Mouse (Mus musculus) kidney, embryonic 15.5 days (tissue): ENCODE data around the gene Usf3. TPM values are rescaled to one million over a fixed set of nuclear protein-coding genes. Genes with fewer than 3 reads are reported as not detected.

Source experiments
- ATAC-seq: fragments of 200-750 bp; cut with Nextera tagmentation; replicated peaks from 2 replicates; pipeline ENCODE4 v1.8.0; 2017; ENCODE audit warnings: moderate TSS enrichment; ENCODE audit not compliant: low FRiP score
- H3K27ac ChIP-seq: fragments of 300-500 bp; sonication (generic); 2 replicates; pipeline ENCODE4 v1.5.1; 2015; ENCODE audit warnings: mild to moderate bottlenecking, inconsistent platforms
- H3K27me3 ChIP-seq: fragments of 300-500 bp; sonication (generic); 2 replicates; pipeline ENCODE4 v1.6.1; 2015; ENCODE audit warnings: inconsistent platforms
- H3K36me3 ChIP-seq: fragments of 300-500 bp; sonication (generic); 2 replicates; pipeline ENCODE4 v1.6.1; 2015; ENCODE audit warnings: inconsistent platforms
- H3K4me1 ChIP-seq: fragments of 300-500 bp; sonication (generic); 2 replicates; pipeline ENCODE4 v1.6.1; 2015; ENCODE audit warnings: inconsistent platforms
- H3K4me2 ChIP-seq: fragments of 300-500 bp; sonication (generic); 2 replicates; pipeline ENCODE4 v1.6.1; 2015; ENCODE audit warnings: moderate library complexity, mild to moderate bottlenecking, inconsistent platforms
- H3K4me3 ChIP-seq: fragments of 300-500 bp; sonication (generic); replicated peaks from 2 replicates; pipeline ENCODE4 v1.5.1; 2015; ENCODE audit warnings: mild to moderate bottlenecking, inconsistent platforms
- H3K9ac ChIP-seq: fragments of 300-500 bp; sonication (generic); 2 replicates; pipeline ENCODE4 v1.6.1; 2015; ENCODE audit warnings: mild to moderate bottlenecking, inconsistent platforms
- H3K9me3 ChIP-seq: fragments of 300-500 bp; sonication (generic); replicated peaks from 2 replicates; pipeline ENCODE4 v1.6.1; 2016; ENCODE audit warnings: inconsistent platforms
- WGBS: fragments of 180-500 bp; shearing (Covaris S2); methylation state at CpG from one replicate; pipeline ENCODE4 v1.1.7; 2015; ENCODE audit warnings: mixed read lengths; 5-methylcytosine and 5-hydroxymethylcytosine counted together
- polyA plus RNA-seq: library from polyadenylated mRNA; unstranded; fragments of >200 nt; fragmentation: Nextera tagmentation; extraction: Ambion mirVana; gene quantifications from 2 replicates; pipeline ENCODE4 v1.2.1, GENCODE M21; 2015

The Usf3 gene
- polyA plus RNA-seq, 1 experiment from 2014 or later, result 3.3 TPM

DNA sequence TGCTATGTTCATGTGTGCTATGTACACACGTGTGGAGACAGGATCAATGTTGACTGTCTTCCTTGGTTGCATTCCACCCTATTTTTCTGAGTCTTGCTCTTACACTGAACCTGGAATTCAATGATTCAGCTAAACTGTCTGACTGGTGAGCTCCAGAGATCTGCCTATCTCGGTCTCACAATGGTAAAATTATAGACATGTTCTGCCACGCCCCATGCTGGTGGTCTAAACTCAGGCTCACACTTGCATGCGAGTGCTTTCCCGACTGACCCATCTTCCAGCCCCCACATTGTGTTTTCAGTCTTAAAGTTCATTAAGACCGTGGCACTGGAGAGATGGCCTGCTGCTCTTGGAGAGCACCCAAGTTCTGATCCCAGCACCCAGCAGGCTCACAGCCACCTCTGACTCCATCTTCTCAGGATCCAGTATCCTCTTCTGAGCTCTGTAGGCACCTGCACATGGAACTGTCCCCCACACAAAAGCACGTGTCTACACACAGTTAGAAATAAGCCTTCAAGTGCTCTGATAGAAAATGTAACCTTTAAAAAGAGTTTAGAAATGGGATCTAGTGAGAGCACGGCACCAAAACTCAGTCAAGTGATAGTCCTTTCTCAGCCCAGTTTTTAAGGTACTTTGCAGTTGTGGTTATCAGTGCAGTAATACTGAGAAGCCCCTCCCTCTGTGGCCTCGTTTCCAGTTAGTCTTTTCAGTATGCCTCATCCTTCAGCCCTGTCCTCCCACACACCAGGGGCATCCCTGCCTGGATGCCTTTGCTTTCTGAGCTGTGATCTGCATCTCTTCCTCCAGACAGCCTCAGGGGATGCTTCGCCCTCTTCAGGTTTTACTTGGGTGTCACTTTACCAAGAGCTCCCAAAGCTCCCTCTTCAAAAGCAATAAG lies 37.4 kb downstream of the Usf3 start:
- WGBS, result 69% methylated on average over 10 of the region's 10 CpGs
- no peak overlapping the region for H3K9ac ChIP-seq
- H3K9me3 ChIP-seq, result no peaks in the 10 kb centered on the region
- no peak overlapping the region for H3K4me3 ChIP-seq
- ATAC-seq, result peak; percentile 87
- H3K27ac ChIP-seq, result no peak overlapping the region
- H3K4me1 ChIP-seq, result 0 out of 2 replicates have a peak, but pooled peaks cover 2% of the 10 kb centered on the region
- no peaks in the 10 kb centered on the region for H3K27me3 ChIP-seq
- H3K36me3 ChIP-seq, result peaks cover 84% of the 10 kb centered on the region
- H3K4me2 ChIP-seq, result no peak overlapping the region

DNA sequence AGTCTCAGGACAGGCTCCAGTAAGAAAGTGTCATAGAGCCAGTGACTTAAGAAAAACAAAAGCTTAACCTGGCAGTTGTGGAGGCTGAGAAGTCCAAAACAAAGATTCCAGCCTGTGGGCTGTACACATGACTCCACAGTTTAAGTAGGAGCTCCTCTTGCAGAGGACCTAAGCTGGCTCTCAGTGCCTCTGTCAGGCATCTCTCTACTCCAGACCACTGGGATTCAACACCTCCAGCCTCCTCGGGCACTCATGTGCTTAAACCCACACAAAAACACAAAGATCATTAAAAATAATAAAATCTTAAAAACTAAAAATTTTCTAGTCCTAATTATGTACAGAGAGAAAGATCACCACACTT lies 38.0 kb downstream of the Usf3 start:
- Histone ChIP-seq H3K36me3 (peaks cover 84% of the 10 kb centered on the region), H3K4me1 (0 out of 2 replicates have a peak, but pooled peaks cover 2% of the 10 kb centered on the region), H3K4me2 (no peak overlapping the region), H3K9me3 (no peaks in the 10 kb centered on the region), H3K9ac (no peak overlapping the region), H3K4me3 (no peak overlapping the region), H3K27ac (no peak overlapping the region), H3K27me3 (no peaks in the 10 kb centered on the region)
- 51% methylated on average over 1 of the region's 1 CpGs for WGBS
- peak; percentile 72 for ATAC-seq

- no peak for ATAC-seq
- no peaks in the 10 kb centered on the region for H3K27me3 ChIP-seq
- 0 out of 2 replicates have a peak, but pooled peaks cover 2% of the 10 kb centered on the region for H3K4me1 ChIP-seq
- H3K27ac ChIP-seq, result no peak overlapping the region
- WGBS, result 92% methylated on average over 7 of the region's 7 CpGs
- H3K4me3 ChIP-seq, result no peak overlapping the region
- H3K36me3 ChIP-seq, result peaks cover 86% of the 10 kb centered on the region
- no peak overlapping the region for H3K9ac ChIP-seq
- no peak overlapping the region for H3K4me2 ChIP-seq
- no peaks in the 10 kb centered on the region for H3K9me3 ChIP-seq
Observed at GRCm38 (mm10) chr16:44212703-44213102, 39.7 kb downstream of the Usf3 start.

- no peak overlapping the region for H3K27ac ChIP-seq
- peaks cover 92% of the 10 kb centered on the region for H3K36me3 ChIP-seq
- H3K27me3 ChIP-seq, result no peaks in the 10 kb centered on the region
- H3K9ac ChIP-seq, result no peak overlapping the region
- H3K4me1 ChIP-seq, result no peaks in the 10 kb centered on the region
- H3K9me3 ChIP-seq, result no peaks in the 10 kb centered on the region
- H3K4me3 ChIP-seq, result no peak overlapping the region
- 96% methylated on average over 9 of the region's 9 CpGs for WGBS
- no peak for ATAC-seq
- H3K4me2 ChIP-seq, result no peak overlapping the region
Observed at GRCm38 (mm10) chr16:44215513-44215912, 42.5 kb downstream of the Usf3 start.

DNA sequence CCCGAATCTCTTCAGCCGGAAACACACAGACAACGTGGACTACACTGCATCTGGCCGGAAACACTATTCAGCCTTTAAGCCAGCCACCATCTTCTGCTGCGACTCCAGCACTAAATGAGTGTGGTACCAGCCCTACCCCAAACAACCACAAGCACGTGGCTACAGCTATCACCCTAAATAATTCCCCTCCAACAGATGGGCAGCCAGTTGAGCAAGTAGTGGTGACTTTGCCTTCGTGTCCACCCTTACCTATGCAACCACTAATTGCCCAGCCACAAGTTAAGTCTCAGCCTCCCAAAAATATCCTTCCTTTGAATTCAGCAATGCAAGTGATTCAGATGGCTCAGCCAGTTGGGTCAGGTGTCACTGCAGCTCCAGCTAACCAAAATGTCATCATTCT lies 43.4 kb downstream of the Usf3 start:
- no peak overlapping the region for H3K4me3 ChIP-seq
- no peak overlapping the region for H3K9ac ChIP-seq
- no peaks in the 10 kb centered on the region for H3K27me3 ChIP-seq
- no peak for ATAC-seq
- no peaks in the 10 kb centered on the region for H3K4me1 ChIP-seq
- peaks cover 94% of the 10 kb centered on the region for H3K36me3 ChIP-seq
- no peak overlapping the region for H3K27ac ChIP-seq
- no peak overlapping the region for H3K4me2 ChIP-seq
- H3K9me3 ChIP-seq, result no peaks in the 10 kb centered on the region
- WGBS, result 96% methylated on average over 7 of the region's 7 CpGs

DNA sequence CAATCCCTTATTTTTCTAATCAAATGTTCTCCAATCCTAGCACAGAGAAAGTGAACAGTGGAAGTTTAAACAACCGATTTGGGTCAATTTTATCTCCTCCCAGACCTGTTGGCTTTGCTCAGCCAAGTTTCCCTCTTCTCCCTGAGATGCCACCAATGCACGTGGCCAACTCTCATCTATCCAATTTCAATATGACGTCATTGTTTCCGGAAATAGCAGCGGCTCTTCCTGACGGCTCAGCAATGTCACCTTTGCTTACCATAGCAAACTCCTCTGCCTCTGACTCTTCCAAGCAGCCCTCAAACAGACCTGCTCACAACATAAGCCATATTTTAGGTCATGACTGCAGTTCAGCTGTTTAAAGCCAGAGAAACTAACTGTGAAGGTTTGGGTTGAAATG lies 48.4 kb downstream of the Usf3 start:
- ATAC-seq, result no peak

GRCm38 (mm10) chr16:44226706-44227291 lies 53.8 kb downstream of the Usf3 start:
- Histone ChIP-seq H3K4me3 (no peak overlapping the region), H3K27me3 (no peaks in the 10 kb centered on the region), H3K9me3 (no peaks in the 10 kb centered on the region), H3K9ac (no peak overlapping the region), H3K4me1 (no peaks in the 10 kb centered on the region), H3K4me2 (no peak overlapping the region), H3K36me3 (peaks cover under 1% of the 10 kb centered on the region), H3K27ac (no peak overlapping the region)
- ATAC-seq, result no peak
- 79% methylated on average over 13 of the region's 13 CpGs for WGBS

More for the DNA sequence above, 48.4 kb downstream of the Usf3 start:
- Histone ChIP-seq H3K4me2 (no peak overlapping the region), H3K27me3 (no peaks in the 10 kb centered on the region), H3K4me1 (no peaks in the 10 kb centered on the region), H3K36me3 (peaks cover 53% of the 10 kb centered on the region), H3K27ac (no peak overlapping the region), H3K9me3 (no peaks in the 10 kb centered on the region), H3K9ac (no peak overlapping the region), H3K4me3 (no peak overlapping the region)
- WGBS, result 78% methylated on average over 6 of the region's 6 CpGs

DNA sequence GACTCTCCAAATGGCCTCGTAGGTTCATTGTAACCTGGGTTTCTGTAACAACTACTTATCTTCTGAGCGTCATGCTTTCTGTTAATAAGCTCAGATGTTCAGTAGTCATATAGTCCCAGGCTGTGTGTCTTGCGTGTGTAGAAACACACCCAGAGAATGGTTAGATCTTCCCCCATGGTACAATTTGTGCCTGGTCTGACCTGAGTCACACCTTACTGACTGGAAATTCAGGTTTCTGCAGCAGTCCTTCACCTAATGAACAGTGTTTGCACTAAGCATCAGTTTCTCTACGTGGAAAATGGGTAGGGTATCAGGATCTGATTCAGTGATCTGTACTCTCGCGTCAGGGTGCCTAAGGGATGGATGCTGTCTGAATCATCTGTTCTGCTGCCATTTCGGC lies 60.0 kb downstream of the Usf3 start:
- Histone ChIP-seq H3K4me2 (no peak overlapping the region), H3K4me1 (no peaks in the 10 kb centered on the region), H3K27ac (no peak overlapping the region), H3K9ac (no peak overlapping the region), H3K4me3 (no peak overlapping the region), H3K27me3 (no peaks in the 10 kb centered on the region), H3K9me3 (no peaks in the 10 kb centered on the region), H3K36me3 (no peaks in the 10 kb centered on the region)
- ATAC-seq, result no peak
- WGBS, result 92% methylated on average over 7 of the region's 7 CpGs

GRCm38 (mm10) chr16:44237836-44238235 lies 64.8 kb downstream of the Usf3 start:
- H3K27ac ChIP-seq, result no peak overlapping the region

GRCm38 (mm10) chr16:44238835-44239263 lies 65.8 kb downstream of the Usf3 start:
- Histone ChIP-seq H3K9me3 (no peaks in the 10 kb centered on the region), H3K4me1 (0 out of 2 replicates have a peak, but pooled peaks cover 2% of the 10 kb centered on the region), H3K4me3 (no peak overlapping the region), H3K4me2 (no peak overlapping the region), H3K27me3 (no peaks in the 10 kb centered on the region), H3K9ac (no peak overlapping the region), H3K36me3 (no peaks in the 10 kb centered on the region), H3K27ac (no peak overlapping the region)
- no peak for ATAC-seq
- WGBS, result 50% methylated on average over 10 of the region's 10 CpGs

More at GRCm38 (mm10) chr16:44237836-44238235, 64.8 kb downstream of the Usf3 start:
- Histone ChIP-seq H3K27me3 (no peaks in the 10 kb centered on the region), H3K4me2 (no peak overlapping the region), H3K4me1 (0 out of 2 replicates have a peak, but pooled peaks cover under 1% of the 10 kb centered on the region), H3K36me3 (no peaks in the 10 kb centered on the region), H3K4me3 (no peak overlapping the region), H3K9me3 (no peaks in the 10 kb centered on the region), H3K9ac (no peak overlapping the region)
- ATAC-seq, result no peak
- WGBS, result 71% methylated on average over 3 of the region's 3 CpGs

DNA sequence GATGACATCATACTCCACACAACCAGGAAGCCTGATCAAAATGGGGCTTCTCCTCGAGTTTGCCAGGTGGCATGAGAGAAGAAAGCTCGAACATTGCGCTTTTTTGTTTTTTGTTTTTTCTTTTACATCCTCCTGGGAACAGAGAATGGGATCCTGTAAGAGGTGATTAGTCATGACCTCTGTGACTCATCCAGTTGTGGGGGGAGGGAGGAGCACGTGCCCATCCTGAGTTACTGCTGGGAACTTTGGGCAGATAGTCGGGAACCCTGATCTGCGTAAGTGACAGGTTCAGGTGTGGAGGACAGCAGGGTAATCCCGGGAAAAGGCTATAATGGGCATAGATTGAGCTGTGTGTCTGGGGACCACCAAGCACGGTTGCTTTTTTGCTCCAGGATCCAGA lies 67.4 kb downstream of the Usf3 start:
- 62% methylated on average over 8 of the region's 8 CpGs for WGBS
- Histone ChIP-seq H3K4me1 (0 out of 2 replicates have a peak, but pooled peaks cover 2% of the 10 kb centered on the region), H3K9me3 (no peaks in the 10 kb centered on the region), H3K27me3 (no peaks in the 10 kb centered on the region), H3K36me3 (no peaks in the 10 kb centered on the region), H3K27ac (no peak overlapping the region), H3K4me2 (no peak overlapping the region), H3K4me3 (no peak overlapping the region), H3K9ac (no peak overlapping the region)
- no peak for ATAC-seq

DNA sequence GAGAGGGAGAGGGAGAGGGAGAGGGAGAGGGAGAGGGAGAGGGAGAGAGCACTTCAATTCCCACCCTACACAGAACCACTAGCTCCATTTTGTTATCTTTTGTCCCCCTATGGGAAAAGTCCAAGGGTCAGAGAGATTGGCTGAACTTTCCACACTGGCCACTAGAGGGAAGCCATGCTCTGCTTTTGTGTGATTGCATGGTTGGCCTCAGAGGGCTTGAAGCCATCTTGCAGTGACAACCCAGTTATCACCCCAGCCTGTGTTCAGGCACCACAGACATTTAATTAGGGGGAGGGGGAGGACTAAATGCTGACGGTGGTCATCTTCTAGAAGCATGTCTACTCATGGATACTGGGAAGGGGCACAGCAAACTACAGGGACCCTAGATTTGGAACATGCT lies 69.6 kb downstream of the Usf3 start:
- H3K27me3 ChIP-seq, result no peaks in the 10 kb centered on the region
- WGBS, result 2% methylated on average over 1 of the region's 1 CpGs
- no peak overlapping the region for H3K9ac ChIP-seq
- no peaks in the 10 kb centered on the region for H3K9me3 ChIP-seq
- no peak overlapping the region for H3K4me3 ChIP-seq
- no peaks in the 10 kb centered on the region for H3K36me3 ChIP-seq
- H3K4me1 ChIP-seq, result 0 out of 2 replicates have a peak, but pooled peaks cover 2% of the 10 kb centered on the region
- 0 out of 2 replicates have a peak, but pooled peaks have one; percentile 40 for ATAC-seq
- no peak overlapping the region for H3K4me2 ChIP-seq
- no peak overlapping the region for H3K27ac ChIP-seq
